Mouse (Mus musculus) erythroid progenitor cell, adult 5-6 weeks (primary cell): Measurements from ENCODE around the gene Fgfr1op. TPM values are rescaled to one million over a fixed set of nuclear protein-coding genes. Genes with fewer than 3 reads are reported as not detected.

Source experiments
- ATAC-seq: replicated peaks from 2 replicates; pipeline ENCODE4 v1.8.0; 2016; ENCODE audit warnings: moderate number of reproducible peaks, mild to moderate bottlenecking, moderate TSS enrichment, inconsistent platforms; ENCODE audit not compliant: poor library complexity, low FRiP score, severe bottlenecking
- total RNA-seq, 2 experiments: library from RNA; stranded (forward) in 1 of 2; stranded (reverse) in 1 of 2; fragments of 150-400 nt in 1 of 2; fragments of 186-747, 209-891 nt in 1 of 2; gene quantifications; 2 replicates each; pipeline versions ENCODE4 v1.2.3 to v1.2.4; 2015 to 2017; ENCODE audit warnings: low replicate concordance in 2 of 2

The Fgfr1op gene
- total RNA-seq, 2 experiments from 2014 or later: 23.5 to 28.3 TPM

DNA sequence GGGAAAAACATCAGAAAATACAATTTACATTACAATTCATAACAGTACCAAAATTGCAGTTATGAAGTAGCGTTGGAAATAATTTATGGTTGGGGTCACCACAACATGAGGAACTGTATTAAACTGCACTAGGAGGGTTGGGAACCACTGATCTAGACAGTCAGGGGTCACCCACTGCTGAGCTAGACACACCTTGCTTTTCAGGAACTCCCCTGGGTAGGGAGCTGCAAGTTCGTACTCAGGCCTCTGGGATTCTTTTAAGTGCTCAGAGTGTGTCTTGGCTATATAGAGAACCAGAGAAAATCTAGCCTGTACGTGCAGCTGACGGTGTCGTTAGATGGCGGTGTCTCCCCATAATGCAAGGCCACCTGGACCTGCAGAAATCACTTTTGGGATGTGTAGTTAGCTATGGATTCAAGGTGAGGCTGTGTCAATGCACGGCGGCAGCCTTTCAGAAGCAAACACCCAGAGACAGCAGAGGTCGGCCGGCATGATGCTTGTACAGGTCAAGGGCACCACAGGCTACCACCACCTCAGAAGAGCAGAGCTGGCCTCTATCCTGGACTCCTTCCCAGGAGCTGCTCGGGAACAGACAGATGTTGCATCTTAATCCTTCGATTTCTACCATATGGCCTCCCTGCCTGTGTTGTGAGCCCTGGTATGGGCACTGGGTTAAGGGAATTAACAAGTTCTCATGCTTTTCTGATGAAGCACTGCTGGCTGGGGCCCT, 49.9 kb downstream of the Fgfr1op start:
- no peak for ATAC-seq

DNA sequence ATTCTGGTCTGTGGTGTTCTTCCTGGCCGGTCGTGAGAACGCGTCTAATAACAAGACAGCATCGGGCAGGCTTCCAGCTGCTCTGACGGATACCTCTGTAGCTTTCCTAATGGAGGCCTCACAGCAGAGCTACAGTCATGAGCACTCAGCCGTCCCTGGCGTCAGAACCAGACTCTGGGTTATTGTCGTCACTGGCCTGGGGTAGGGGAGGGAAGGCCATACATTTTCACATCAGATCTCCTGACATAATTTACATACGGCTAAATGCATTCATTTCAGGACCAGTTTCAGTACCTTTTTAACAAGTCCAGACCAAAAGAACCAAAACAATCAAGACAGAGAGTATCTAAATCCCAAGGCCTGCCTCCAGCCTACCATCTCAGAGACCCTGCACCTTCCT, 57.9 kb downstream of the Fgfr1op start:
- ATAC-seq: no peak

GRCm38 (mm10) chr17:8224072-8224471, 58.8 kb downstream of the Fgfr1op start:
- no peak for ATAC-seq

DNA sequence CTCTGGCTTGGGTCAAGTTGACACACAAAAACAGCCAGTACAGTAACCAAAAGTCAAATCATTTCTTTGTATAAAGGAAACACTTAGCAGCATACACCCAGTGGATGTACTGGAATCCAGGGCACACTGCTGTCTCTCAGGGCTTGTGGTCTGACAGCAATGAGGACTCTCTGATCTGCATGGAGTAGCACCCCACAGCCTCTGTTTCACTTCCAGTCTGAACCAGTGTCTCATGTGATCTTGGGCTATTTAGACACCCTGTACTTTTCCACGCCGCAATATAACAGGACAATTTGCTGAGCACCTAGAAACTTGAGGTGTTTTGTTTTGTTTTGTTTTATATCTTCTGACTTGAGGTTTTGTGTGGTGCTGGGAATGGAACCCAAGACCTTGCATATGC, 59.9 kb downstream of the Fgfr1op start:
- ATAC-seq: no peak

GRCm38 (mm10) chr17:8225746-8226145, 60.4 kb downstream of the Fgfr1op start:
- ATAC-seq: no peak

- ATAC-seq: no peak
Measured at GRCm38 (mm10) chr17:8228622-8229021, 63.3 kb downstream of the Fgfr1op start.

DNA sequence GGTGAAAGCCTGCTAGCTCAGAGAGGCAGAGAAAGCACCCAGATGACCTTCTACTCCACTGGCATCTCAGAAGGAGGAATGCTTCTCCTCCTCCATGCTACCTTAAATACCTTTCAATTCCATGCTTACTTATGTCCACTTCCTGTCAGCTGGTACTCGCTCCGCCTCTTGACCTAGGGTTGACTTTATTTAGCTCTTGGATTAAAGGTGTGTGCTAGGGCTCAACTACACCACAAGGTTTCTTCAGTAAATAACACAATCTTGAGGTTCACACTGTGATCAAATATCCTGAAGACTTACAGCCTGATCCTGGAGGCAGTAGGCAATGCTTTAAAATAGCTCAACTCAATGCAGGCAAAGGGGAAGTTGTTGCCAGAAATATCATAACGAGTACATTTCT, 64.3 kb downstream of the Fgfr1op start:
- no peak for ATAC-seq

GRCm38 (mm10) chr17:8232089-8232488, 66.8 kb downstream of the Fgfr1op start:
- no peak for ATAC-seq

DNA sequence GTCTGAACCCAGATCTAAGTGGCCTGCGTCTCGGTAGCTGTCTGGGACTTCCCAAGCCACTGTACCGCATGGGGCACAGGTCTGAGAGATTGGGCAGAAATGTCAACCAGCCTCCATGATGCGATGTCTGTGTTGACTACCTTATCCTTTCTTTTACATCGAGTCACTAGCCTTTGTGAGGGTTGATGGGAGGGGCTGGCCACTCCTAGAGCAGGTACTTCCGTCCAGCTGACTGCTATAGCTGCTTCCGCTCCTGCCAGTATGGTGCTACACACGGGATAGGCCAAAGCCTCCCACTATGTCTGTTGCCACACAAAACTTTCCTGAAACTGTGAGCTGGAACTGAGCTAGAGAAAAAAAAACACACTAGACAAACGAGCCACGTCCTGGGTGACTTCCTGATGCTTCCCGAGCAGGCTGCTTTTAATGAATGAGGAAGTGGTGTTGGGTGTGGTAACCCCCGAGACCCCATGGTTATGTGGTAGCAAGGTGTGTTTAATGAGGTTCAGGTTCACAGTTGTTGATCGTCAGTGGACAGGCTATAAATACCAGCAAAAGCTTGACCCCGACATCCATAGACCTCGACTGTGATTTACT, 68.4 kb downstream of the Fgfr1op start:
- no peak for ATAC-seq

DNA sequence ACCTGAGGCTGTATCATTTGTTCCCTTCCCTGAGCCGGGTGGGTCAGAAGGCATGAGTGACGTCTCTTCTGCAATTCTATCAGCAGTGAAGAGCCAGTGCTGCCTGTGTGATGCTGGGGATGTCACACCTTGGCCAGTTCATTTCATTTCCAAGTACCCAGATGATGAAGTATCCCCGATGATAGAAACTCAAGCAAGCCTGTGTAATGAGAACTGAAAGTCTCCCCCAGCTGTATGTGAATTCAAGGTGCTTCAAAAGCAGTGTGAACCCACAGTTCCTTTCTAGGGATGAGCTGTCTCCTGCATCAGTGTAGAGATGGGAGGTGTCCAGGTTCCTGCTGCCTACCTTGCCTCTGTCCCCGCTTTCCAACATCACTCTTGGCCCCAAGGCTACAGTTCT, 69.2 kb downstream of the Fgfr1op start:
- ATAC-seq: no peak

GRCm38 (mm10) chr17:8235743-8236142, 70.4 kb downstream of the Fgfr1op start, which contains the start of gene Ccr6:
Gene Ccr6, plus strand, starts transcription at chr17:8236043.
- no peak for ATAC-seq

DNA sequence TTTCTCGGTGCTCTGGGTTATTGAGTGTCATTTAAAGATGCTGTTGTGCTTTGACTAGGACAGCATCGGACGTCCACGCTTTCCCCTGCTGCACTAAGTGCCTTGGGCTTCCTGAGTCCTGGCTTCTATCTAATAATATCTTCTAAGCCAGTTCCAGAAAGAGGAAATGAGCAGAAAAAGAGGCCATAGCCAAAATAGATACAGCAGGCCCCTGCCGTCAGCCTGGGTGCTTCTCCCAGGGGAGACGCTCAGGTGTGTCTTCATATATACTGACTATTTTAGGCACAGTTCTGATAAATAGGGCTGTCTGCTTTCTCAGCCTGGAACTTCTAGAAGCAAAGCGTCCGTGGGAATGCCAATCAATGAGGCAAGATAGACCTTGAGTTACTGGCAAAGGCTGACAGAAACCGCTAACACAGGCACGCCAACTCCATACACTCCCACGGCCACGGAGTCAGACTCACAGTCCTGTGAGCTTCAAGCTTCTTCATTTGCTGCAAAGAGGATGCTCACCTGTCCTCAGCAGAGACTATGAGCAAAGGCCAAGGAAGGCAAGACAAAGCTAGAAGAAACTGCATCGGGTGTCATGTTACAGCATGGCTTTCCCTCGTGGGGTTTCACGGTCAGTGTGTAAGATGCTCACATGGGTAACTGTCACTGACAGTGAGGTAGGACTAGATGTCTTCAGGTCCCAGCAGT, 72.9 kb downstream of the Fgfr1op start:
- no peak for ATAC-seq

GRCm38 (mm10) chr17:8239561-8239960, 74.3 kb downstream of the Fgfr1op start:
- no peak for ATAC-seq

DNA sequence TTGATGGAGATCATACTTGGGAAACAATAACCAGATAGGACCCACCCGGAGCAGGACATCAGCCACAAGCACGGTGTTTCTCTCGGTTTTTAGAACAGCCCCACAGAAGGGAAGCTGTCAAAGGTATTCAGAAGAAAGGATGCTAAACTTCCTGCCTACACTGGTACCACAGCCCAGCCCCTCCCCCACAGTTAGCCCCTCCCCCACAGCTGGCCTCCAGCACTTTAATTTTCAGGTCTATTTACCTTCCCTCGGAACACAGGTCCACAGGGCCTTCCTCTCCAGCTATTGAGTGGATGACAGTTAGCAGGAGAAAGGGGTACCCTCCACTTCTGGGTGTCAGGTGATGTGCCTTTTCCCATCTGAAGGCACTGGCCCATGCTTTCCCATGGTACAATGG, 75.2 kb downstream of the Fgfr1op start:
- no peak for ATAC-seq

GRCm38 (mm10) chr17:8241645-8242044, 76.3 kb downstream of the Fgfr1op start:
- ATAC-seq: no peak

GRCm38 (mm10) chr17:8242186-8242585, 76.9 kb downstream of the Fgfr1op start:
- no peak for ATAC-seq

DNA sequence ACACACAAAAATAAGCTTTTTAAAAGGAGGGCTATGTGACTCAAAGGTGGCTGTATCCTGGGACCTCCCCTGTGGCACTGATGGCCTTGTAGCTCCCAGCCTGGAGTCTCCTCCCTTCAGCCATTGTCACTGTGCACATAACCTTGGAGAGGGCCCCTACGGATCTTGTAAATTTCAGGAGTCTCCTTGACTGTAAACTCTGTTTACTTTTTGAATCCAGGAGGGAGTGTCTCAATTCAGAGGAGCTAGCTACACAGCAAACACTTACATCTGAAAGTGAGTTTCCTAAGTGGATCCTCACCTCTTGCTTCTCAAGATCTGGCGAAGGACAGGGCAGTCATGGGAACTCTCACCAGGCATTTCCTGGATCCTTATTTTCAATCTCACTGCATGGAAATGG, 78.8 kb downstream of the Fgfr1op start:
- 0 out of 2 replicates have a peak, but pooled peaks have one; percentile 17 for ATAC-seq

DNA sequence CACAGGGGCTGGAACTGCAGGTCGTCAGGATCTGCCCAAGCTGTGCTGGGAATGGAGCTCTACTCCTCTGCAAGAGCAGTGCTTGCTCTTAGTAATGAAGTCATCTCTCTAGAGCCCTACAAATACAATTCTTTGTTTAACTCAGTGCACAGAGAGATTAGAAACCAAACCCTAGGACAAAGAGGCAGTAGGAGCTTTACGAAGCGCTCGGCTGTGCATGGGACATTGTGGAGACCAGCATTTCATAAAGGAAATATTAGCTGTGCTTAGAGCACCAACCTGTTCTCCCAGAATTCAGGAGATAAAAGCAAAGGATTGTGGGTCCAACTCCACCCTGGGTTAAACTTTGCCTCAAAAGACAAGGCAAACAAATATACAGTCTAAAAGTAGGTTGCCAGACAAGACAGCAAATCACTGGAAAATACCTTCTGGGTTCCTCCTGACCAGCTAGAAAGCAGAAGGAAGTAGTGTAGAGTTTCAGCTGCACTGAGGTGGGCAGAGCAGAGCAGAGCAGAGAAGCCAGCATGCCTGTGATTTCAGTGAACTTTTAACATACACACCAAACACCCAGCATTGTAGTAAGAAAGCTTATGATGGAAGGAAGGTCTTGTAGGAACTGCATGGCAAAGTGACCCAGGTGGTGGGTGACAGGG, 80.9 kb downstream of the Fgfr1op start:
- ATAC-seq: no peak
